Mouse (Mus musculus): ENCODE data around the gene Atp5c1.
A peak's percentile ranks its signal among the peaks of the same experiment; 100 is the strongest.

Gene Atp5c1

DNA sequence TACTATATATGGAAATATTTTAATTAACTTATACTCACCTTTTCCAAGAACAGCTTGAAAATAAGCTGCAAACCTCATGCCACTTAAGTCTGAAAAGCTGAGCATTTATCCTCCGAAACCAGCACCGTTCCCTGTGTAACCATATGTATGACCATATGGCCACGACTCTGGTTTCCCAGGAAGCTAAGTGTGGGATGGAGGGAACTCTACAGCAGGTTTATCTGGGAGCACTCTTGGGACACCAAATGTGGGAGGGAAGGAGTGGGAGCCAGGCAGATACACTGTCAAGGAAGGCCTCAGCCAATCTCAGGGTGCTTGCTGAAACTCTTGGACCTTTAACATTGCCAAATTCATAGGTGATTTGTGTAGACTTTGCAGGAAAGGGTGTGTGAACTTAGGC is 29.4 kb downstream of the Atp5c1 start:
- no peak for DNase-seq (ENCODE audit: low read depth, low spot score)

DNA sequence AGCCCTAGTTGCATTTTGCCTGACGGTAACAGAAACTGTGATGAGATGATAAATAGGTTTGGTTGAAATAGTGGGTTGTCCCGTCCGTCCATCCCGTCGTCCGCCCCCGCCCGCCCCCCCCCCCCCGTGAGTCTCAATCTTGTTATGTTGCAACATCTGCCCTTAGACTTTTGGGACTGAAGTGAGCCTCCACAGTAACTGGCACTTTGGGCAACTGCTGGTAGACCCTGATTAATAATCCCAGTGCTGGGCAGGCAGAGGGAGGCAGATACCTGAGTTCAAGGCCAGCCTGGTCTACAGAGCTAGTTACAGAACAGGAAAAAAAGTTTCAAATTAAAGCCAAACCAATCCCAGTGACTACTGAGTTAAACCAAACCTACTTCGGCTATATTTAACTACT is 30.9 kb downstream of the Atp5c1 start:
- no peak for DNase-seq (ENCODE audit: low read depth, low spot score)

DNA sequence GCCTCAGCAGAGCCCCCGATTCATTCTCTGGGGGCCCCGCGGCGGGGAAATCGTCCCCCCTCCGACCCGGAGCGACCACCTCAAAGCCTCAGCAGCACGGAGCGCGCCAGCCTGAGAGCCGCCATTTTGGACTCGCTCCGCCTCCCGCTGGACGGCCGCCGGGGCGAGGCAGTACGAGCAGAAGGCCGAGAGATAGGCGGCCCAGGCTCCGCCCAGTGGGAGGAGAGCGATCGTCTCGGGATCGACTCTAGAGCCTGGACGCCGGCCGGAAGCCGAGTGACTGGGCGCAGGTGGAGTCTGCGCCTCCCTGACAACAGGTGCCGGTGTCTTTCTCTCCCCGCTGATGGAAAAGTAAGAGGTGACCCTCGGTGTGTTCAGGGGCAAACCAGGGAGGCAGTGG is 31.8 kb downstream of the Atp5c1 start, which contains the start of gene Taf3:
TSS of gene Taf3 (minus strand) at position 136 of the 400 bp plus-strand sequence.
- DNase-seq (ENCODE audit: low read depth, low spot score), result peak; percentile 74

DNA sequence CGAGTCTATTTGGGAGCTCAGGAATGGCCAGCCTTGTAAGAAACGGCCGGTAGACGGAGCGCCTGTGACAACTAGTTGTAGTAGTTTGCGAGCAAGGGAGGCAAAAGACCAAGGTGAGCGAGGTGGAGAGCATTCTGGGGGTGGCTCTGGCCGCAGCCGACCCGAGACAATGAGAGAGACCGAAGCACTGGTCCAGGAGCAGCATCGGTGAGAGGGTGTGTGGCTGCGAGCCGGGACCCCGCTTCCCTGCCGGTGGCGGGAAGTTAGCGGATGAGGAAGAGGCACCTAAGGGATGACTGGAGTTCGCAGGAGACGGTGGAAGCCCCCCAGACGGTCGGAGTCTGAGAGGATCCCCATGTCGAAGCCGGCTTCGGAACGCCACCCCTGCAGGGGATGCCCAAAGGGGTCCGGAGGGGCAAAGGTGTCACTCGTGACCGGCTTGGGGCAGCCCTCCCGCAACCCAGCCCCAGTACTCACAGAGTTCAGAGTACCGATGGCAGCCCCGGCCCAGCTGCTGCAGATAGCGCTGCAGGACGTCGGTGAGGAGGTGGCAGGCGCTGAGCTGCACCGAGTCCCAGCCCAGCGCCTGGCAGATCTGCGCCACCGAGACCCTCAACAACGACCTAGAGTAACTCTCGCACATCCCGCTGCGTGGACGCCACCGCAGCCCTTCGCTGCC is 32.4 kb downstream of the Atp5c1 start:
- no peak for DNase-seq (ENCODE audit: low read depth, low spot score)

DNA sequence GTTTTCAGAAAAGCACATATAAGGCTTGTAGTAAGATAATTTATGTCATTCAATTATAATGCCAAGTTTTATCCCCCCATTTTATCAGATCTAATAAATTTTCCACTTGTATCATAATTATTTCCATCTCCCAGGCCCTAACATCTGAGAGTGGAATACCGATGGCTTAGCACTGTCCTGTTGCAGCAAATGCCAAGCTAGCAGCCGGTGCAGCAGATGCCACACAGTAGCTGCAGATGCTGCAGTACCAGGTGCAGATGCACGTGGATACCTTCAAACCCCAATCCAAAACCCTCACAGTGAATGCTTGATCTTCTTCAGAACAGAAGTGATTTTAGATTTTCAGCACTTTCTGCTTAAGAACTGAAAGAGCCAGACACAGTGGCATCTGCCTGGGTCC is 45.3 kb downstream of the Atp5c1 start:
- no peak for DNase-seq (ENCODE audit: low read depth, low spot score)

DNA sequence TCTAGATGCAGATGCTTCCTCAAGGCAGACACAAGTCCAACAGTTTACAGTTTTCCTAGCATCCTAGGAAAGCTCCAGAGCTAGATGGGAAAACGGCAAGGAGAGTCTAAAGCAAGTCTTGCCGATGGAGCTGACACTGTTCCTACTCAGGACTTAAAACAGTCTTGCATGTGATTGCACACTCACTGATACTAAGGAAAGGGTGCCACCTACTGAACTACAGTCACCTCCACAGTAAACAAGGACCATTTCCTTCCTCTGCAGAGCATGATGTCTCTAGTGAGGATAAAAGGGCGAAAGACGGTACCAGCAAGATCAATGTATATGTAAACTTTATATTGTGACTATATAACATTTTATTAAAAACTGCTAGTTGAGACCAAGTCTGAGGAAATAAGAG is 46.6 kb downstream of the Atp5c1 start:
- DNase-seq (ENCODE audit: low read depth, low spot score), result no peak

DNA sequence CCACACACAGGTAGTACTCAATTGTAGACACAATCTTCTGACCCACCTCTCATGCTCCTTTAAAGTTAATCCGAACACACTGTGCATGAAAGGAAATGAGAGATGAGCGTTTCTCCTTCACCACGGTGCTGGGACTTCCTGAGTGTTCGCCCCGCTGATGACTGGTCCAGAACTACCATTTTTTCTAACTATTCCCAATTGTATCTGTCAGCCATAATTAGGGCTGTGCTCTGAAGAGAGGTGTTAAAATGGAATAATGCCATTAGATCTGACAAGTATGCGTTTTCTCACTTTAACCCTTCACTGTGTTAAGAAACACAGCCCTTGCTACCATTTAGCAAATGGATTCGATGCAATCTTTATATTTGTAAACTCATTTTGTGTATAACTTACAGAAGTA is 50.6 kb downstream of the Atp5c1 start:
- DNase-seq (ENCODE audit: low read depth, low spot score), result no peak

DNA sequence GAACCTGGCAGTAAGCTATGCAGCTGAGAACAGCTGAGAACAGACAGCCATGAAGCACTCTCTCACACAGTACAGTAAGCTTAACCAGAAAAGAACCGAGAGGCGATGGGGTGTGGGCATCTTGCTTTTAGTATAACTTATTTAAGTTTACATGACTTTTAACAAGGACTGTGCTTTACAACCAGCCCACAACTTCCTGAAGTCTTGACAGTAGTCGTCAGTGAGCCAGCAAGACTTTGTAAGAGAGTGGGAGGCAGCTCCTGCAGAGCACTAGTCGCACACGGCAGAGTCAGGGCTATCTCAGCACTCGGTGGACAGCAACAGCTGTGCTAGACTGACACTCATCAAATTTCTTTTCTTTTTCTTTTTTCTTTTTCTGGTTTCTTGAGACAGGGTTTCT is 56.0 kb downstream of the Atp5c1 start:
- DNase-seq (ENCODE audit: low read depth, low spot score), result no peak

DNA sequence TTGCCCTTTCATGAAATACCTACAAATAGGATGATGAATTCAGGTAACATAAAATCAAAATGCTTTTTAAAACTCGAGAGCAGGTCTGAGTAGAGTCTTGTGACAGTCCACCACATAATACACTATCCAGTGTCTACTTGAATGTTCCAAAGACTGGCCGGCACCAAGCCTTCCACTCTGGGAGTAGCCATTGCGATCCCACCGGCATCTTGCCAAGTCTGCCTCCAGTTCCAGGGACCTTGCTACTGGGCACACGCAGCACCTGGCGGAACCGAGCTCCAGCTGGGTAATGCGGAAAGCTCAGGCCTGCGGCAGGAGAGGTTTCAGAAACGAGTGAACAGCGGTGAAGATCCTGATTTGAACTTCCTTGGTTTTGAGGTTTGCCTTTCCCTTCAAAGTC is 59.0 kb downstream of the Atp5c1 start:
- no peak for DNase-seq (ENCODE audit: low read depth, low spot score)

DNA sequence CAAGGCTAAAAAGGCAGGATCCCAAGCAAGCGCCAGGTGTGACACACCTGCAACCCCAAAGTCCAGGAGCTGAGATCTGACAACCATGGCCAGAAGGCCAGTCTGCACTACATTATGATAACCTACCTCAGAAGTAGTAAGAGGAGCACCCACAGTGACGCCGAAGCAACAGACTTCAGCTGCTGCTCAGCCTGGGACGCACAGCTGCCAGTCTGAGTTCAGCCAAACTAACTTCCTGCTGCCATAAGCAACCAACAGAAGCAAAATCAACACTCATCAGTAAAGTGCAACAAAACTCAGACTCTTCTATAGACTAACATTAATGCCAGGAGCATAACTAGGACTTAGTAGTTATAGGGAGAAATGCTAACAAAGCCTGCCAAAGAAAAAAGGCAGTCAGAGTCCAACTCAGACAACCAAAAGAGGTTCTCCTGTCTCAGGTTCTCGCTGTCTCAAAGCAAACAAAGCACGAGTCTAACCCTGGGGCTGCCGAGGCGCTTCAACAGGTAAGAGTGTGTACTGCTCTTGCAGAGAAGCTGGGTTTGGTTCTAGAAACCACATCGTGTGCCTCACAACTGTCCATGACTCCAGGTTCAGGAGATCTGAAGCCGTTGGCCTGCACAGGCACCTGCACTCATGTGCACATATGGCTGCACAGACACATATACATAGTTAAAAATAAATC is 65.2 kb downstream of the Atp5c1 start:
- no peak for DNase-seq (ENCODE audit: low read depth, low spot score)

DNA sequence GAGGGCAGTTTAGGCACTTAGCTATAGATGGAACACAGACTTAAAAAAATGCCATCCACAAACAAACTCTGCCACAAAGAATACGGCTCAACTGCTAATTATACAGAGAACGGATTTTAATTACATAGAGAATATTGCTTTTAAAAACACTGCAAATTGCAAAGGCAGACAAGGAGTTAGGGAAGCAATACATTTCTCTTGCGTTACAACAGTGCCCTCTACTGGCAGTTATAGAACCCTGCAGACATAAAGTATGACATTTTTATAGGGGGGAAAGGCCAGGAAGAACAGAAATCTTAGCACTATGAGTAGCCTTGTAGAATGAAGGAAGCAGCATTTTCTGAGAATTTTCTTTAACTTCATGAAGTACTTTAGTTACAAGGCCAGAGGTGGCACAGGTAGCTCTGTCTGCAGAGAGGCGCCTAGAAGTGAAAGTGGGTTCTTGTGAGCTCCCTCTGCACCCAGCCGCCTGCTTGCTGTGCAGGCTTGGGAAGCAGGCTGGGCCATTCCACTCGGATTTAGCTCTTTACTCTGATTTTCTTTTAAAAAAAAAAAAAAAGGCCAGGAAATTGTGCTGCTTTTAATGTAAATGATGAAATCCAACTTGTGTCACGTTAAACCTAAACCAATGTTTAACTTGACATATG is 69.9 kb downstream of the Atp5c1 start:
- DNase-seq (ENCODE audit: low read depth, low spot score), result peak; percentile 44

DNA sequence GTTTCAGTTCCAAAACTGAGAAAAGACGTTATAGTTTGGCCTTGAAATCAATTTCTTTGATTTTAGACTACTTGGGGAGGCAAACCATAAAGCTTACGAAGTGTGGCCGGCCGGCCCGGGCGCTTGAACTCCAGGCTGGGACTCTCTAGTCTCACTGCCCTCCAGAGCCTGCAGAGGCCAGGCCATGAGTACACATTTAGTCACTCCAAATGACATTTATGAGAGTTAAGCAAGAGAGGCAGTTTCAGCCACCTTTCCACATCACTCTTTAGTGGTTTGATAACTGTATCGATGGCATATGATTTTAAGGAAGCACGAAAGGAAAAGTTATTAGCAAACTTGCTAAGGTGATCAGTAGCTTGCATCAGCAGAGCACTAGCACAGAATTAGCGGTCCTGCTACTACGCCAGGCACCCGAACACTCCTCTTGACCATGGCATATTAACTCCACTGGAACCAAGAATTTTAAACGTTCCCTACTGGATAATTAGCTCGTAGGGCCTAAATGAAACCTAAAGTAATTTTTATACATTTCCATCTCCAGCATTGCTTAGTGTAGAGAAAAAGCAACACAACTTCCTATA is 70.5 kb downstream of the Atp5c1 start:
- DNase-seq (ENCODE audit: low read depth, low spot score), result no peak

DNA sequence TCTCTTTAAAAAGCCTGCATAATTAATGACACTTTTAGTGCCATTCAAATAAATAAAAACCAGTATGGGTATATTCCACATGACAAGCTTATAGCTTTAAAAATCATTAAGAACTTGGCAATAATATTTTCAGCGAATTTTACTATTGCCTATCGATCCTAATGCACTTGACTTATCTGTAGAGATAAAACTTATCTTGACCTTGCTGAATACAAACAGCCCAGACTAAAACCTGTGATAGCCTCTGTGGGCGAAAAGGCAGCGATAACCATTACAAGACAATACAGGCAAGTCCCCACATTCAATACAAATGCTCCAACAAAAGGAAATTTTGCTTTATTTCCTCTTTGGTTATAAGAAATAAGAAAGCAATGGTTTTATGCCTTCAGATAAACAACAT is 71.7 kb downstream of the Atp5c1 start:
- DNase-seq (ENCODE audit: low read depth, low spot score), result no peak
